Mouse (Mus musculus): ENCODE measurements around the gene Mepe. TPM values are rescaled to one million over a fixed set of nuclear protein-coding genes. Genes with fewer than 3 reads are reported as not detected.

The Mepe gene
- polyA plus RNA-seq, 1 experiment: not detected

DNA sequence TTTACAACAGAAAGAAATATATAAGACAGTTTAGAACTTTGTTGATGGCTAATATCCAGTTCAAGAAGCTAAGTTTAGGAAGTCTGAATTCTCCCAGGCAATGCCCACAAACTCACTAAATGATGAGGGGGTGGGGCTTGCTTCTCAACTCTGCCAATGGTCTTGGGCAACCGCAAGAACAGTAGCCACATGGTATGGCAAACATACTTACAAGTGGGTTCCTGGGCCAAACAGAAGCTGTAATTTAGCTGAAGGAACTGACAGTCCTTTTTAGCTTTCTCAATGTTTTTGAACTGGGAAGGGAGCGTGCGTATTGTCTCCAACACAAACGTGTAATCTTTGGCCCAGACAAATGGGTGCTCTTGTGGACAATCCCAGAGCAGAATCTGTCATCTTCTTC is 46.2 kb downstream of the Mepe start:
- no peaks in the 10 kb centered on the region for H3K36me3 ChIP-seq (ENCODE audit: control insufficient read depth, insufficient read depth, low read length)
- H3K4me3 ChIP-seq (ENCODE audit: extremely low read depth, insufficient read depth, insufficient read length): no peak overlapping the region
- no peak overlapping the region for H3K27ac ChIP-seq (ENCODE audit: insufficient read depth, low read length)
- WGBS: 92% methylated on average over 4 of the region's 4 CpGs
- H3K27me3 ChIP-seq (ENCODE audit: control insufficient read depth, insufficient read depth, low read length): no peaks in the 10 kb centered on the region
- H3K4me1 ChIP-seq (ENCODE audit: control insufficient read depth, insufficient read depth, insufficient read length): no peaks in the 10 kb centered on the region
- no peak for DNase-seq (ENCODE audit: low read depth in 1 of 2, low spot score in 2 of 2)
- no peak for TF ChIP-seq CTCF (IDR thresholded peaks at IDR 0.05; ENCODE audit: extremely low read depth, insufficient read depth, insufficient read length, insufficient replicate concordance)

DNA sequence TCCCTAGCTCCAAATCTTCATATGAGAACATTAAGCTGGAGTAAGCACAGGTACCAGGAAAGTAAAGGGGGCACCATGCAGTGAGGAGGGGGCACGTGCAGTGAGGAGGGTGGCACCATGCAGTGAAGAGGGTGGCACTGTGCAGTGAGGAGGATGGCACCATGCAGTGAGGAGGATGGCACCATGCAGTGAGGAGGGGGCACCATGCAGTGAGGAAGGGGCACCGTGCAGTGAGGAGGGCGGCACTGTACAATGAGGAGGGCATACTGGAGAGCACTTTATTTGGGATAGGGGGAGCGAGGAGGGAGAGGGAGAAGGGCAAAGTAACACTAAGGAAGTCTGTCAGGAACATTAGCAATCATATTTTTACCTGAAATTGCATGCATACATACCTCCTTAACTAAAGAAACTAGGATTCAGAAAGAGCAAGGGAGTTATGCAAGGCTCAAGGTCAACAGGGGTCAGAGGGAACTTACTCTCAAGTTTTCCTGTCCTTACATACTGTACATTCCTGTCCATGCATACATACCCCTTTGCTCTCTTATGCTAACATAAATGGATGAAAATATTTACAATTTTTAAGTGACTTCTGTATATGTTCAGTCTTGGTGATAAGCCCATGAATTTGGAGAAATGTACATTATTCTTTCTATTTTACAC is 48.6 kb downstream of the Mepe start:
- H3K36me3 ChIP-seq (ENCODE audit: control insufficient read depth, insufficient read depth, low read length): no peaks in the 10 kb centered on the region
- no peaks in the 10 kb centered on the region for H3K27me3 ChIP-seq (ENCODE audit: control insufficient read depth, insufficient read depth, low read length)
- no peak overlapping the region for H3K4me3 ChIP-seq (ENCODE audit: extremely low read depth, insufficient read depth, insufficient read length)
- no peak overlapping the region for H3K27ac ChIP-seq (ENCODE audit: insufficient read depth, low read length)
- no peak for DNase-seq (ENCODE audit: low read depth in 1 of 2, low spot score in 2 of 2)
- 88% methylated on average over 4 of the region's 4 CpGs for WGBS
- TF ChIP-seq CTCF (IDR thresholded peaks at IDR 0.05; ENCODE audit: extremely low read depth, insufficient read depth, insufficient read length, insufficient replicate concordance) (no peak), POLR2A (IDR thresholded peaks at IDR 0.05; ENCODE audit: low read depth, low read length) (no peak)
- no peaks in the 10 kb centered on the region for H3K4me1 ChIP-seq (ENCODE audit: control insufficient read depth, insufficient read depth, insufficient read length)

DNA sequence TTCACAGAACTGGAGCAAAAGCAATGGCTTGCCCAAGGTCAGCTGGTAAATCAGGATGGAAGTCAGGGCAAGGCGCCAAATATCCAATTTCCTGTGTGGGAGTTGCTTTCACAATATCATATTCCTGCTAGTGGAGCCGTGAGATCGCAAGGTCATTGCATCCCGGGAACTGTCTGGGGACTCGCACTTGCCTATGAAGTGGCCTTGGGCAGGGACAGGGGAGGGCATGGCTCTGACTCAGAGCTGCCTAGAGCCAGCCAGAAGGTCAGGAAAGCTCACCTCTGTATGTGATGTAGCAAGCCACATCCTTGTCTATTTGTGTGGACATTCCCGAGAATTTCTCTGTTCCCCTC is 49.2 kb downstream of the Mepe start:
- no peak overlapping the region for H3K27ac ChIP-seq (ENCODE audit: insufficient read depth, low read length)
- H3K4me1 ChIP-seq (ENCODE audit: control insufficient read depth, insufficient read depth, insufficient read length): no peaks in the 10 kb centered on the region
- 81% methylated on average over 6 of the region's 6 CpGs for WGBS
- H3K27me3 ChIP-seq (ENCODE audit: control insufficient read depth, insufficient read depth, low read length): no peaks in the 10 kb centered on the region
- TF ChIP-seq CTCF (IDR thresholded peaks at IDR 0.05; ENCODE audit: extremely low read depth, insufficient read depth, insufficient read length, insufficient replicate concordance) (no peak), POLR2A (IDR thresholded peaks at IDR 0.05; ENCODE audit: low read depth, low read length) (no peak)
- H3K36me3 ChIP-seq (ENCODE audit: control insufficient read depth, insufficient read depth, low read length): no peaks in the 10 kb centered on the region
- H3K4me3 ChIP-seq (ENCODE audit: extremely low read depth, insufficient read depth, insufficient read length): no peak overlapping the region
- DNase-seq (ENCODE audit: low read depth in 1 of 2, low spot score in 2 of 2): no peak

DNA sequence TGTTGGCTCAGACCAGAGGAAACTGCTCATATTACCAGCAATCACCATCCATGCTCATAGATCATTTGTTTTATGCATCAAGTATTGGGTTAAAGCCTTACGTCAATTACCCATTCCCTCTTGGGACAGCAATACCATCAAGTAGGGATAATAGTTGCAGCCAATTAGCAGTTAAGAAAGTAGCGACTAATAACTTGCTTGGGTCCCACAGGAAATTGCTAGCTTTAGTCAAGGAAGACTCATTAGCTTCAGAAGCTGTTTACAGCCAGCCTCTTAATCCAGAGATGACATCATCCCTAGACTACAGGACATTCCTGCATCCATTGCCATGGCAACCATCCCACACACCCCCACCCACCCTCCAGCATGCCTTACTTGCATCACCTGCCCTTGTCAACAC is 50.0 kb downstream of the Mepe start:
- H3K27me3 ChIP-seq (ENCODE audit: control insufficient read depth, insufficient read depth, low read length): no peaks in the 10 kb centered on the region
- no peak for TF ChIP-seq POLR2A (IDR thresholded peaks at IDR 0.05; ENCODE audit: low read depth, low read length)
- TF ChIP-seq CTCF (IDR thresholded peaks at IDR 0.05; ENCODE audit: extremely low read depth, insufficient read depth, insufficient read length, insufficient replicate concordance): no peak

DNA sequence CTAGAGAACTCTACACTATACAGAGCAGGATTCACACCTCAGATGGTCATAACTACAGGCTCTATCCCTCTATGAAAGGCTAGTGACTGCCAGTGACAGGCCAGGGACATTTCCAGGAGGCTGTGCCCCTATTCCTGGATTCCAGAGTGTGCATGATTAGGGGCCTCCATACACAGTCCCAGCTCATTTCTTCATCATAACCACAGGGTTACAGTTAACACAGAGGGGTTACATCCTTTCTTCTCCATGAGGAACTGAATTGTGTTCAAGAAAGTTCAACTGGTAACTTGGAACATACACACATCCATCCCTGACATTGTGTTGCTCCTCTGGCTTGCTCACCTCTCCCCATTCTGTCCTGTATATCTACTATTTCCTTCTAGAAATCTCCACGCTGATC is 51.8 kb downstream of the Mepe start:
- H3K36me3 ChIP-seq (ENCODE audit: control insufficient read depth, insufficient read depth, low read length): no peaks in the 10 kb centered on the region

More for the DNA sequence above, 50.0 kb downstream of the Mepe start:
- Histone ChIP-seq H3K4me3 (ENCODE audit: extremely low read depth, insufficient read depth, insufficient read length) (no peak overlapping the region), H3K27ac (ENCODE audit: insufficient read depth, low read length) (no peak overlapping the region), H3K36me3 (ENCODE audit: control insufficient read depth, insufficient read depth, low read length) (no peaks in the 10 kb centered on the region), H3K4me1 (ENCODE audit: control insufficient read depth, insufficient read depth, insufficient read length) (no peaks in the 10 kb centered on the region)
- WGBS: 85% methylated on average over 2 of the region's 2 CpGs
- no peak for DNase-seq (ENCODE audit: low read depth in 1 of 2, low spot score in 2 of 2)

DNA sequence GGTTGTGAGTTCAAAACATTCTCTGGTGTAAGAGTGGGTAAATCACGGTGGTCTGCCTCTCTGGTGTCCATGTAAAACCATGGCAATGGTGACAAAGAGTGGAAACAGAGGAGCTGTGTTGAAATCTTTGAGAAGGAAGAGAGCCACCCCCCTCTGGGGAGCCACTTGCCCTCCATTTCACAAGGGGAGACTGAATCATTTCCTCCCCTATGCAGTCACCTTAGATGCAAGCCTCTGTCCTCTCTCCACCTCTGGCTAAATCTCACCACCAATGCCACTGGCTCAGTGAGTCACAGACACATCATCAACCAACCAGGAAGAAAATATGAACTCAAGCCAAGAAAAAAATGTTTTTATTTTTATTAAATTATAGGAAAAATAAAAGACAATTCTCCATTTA is 55.4 kb downstream of the Mepe start:
- no peaks in the 10 kb centered on the region for H3K4me1 ChIP-seq (ENCODE audit: control insufficient read depth, insufficient read depth, insufficient read length)
- DNase-seq (ENCODE audit: low read depth in 1 of 2, low spot score in 2 of 2): no peak
- H3K36me3 ChIP-seq (ENCODE audit: control insufficient read depth, insufficient read depth, low read length): no peaks in the 10 kb centered on the region
- no peaks in the 10 kb centered on the region for H3K27me3 ChIP-seq (ENCODE audit: control insufficient read depth, insufficient read depth, low read length)
- WGBS: 63% methylated on average over 1 of the region's 1 CpGs
- no peak for TF ChIP-seq CTCF (IDR thresholded peaks at IDR 0.05; ENCODE audit: extremely low read depth, insufficient read depth, insufficient read length, insufficient replicate concordance)
- no peak for TF ChIP-seq POLR2A (IDR thresholded peaks at IDR 0.05; ENCODE audit: low read depth, low read length)
- no peak overlapping the region for H3K27ac ChIP-seq (ENCODE audit: insufficient read depth, low read length)
- H3K4me3 ChIP-seq (ENCODE audit: extremely low read depth, insufficient read depth, insufficient read length): no peak overlapping the region

More for the DNA sequence above, 51.8 kb downstream of the Mepe start:
- TF ChIP-seq POLR2A (IDR thresholded peaks at IDR 0.05; ENCODE audit: low read depth, low read length) (no peak), CTCF (IDR thresholded peaks at IDR 0.05; ENCODE audit: extremely low read depth, insufficient read depth, insufficient read length, insufficient replicate concordance) (no peak)
- no peaks in the 10 kb centered on the region for H3K27me3 ChIP-seq (ENCODE audit: control insufficient read depth, insufficient read depth, low read length)
- no peak for DNase-seq (ENCODE audit: low read depth in 1 of 2, low spot score in 2 of 2)
- 90% methylated on average over 1 of the region's 1 CpGs for WGBS
- no peak overlapping the region for H3K27ac ChIP-seq (ENCODE audit: insufficient read depth, low read length)
- H3K4me3 ChIP-seq (ENCODE audit: extremely low read depth, insufficient read depth, insufficient read length): no peak overlapping the region
- H3K4me1 ChIP-seq (ENCODE audit: control insufficient read depth, insufficient read depth, insufficient read length): no peaks in the 10 kb centered on the region

DNA sequence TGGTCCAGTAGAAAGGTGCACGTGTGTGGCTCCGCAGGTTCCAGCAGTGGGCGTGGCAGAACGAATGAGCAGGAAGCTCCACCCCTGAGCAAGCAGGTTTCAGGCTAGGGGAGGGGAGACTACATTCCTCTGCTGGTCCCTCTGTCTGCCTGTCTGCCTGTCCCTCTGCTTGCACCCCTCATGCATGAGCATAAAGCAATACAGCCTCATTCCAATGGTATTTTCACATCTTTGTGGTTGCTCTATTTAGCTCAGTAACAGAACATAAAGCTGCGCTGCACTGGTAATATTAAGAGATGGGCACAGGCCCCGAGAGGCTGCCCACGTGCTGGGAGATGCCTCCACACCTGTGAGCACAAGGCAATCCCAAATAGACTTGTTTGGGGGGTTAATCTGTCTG is 56.5 kb downstream of the Mepe start:
- 69% methylated on average over 5 of the region's 7 CpGs for WGBS
- H3K4me3 ChIP-seq (ENCODE audit: extremely low read depth, insufficient read depth, insufficient read length): no peak overlapping the region
- H3K27me3 ChIP-seq (ENCODE audit: control insufficient read depth, insufficient read depth, low read length): no peaks in the 10 kb centered on the region
- H3K36me3 ChIP-seq (ENCODE audit: control insufficient read depth, insufficient read depth, low read length): no peaks in the 10 kb centered on the region
- no peaks in the 10 kb centered on the region for H3K4me1 ChIP-seq (ENCODE audit: control insufficient read depth, insufficient read depth, insufficient read length)
- H3K27ac ChIP-seq (ENCODE audit: insufficient read depth, low read length): no peak overlapping the region
- no peak for DNase-seq (ENCODE audit: low read depth in 1 of 2, low spot score in 2 of 2)
- TF ChIP-seq POLR2A (IDR thresholded peaks at IDR 0.05; ENCODE audit: low read depth, low read length) (no peak), CTCF (IDR thresholded peaks at IDR 0.05; ENCODE audit: extremely low read depth, insufficient read depth, insufficient read length, insufficient replicate concordance) (no peak)

Data from spleen, adult 2 months (tissue).